Mouse (Mus musculus): ENCODE measurements around the gene Ybx1. TPM values are rescaled to one million over a fixed set of nuclear protein-coding genes. Genes with fewer than 3 reads are reported as not detected.

Gene Ybx1
- polyA plus RNA-seq, 1 experiment from 2014 or later = 851 TPM

DNA sequence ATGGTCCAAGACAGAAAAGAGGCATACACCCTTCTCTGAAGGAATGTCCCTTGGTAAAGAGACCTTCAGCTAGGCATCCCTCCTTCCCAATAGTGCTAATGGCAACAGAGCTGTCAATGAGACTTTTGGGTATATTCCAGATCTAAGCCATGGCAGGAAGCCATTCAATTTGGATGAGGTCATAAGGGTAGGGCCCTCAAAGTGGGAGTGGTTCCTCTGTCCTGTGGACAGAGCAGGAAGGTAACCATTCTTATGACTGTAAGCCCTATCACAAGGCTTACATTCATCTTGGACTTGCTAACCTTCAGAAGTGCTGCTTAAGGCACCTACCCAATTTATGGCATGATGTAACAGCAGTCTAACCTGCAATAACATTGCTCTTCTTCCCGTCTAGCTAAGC is 19.8 kb downstream of the Ybx1 start:
- peaks cover 8% of the 10 kb centered on the region; the same call in 1 of the 2 replicates for H3K4me1 ChIP-seq (replicated peaks)
- no peak overlapping the region for H3K4me3 ChIP-seq
- peak overlapping the region; percentile 51 for H3K27ac ChIP-seq (ENCODE audit: poor library complexity, severe bottlenecking)
- no peak for ATAC-seq (ENCODE audit: insufficient number of reproducible peaks, low FRiP score)
- 85% methylated on average over 1 of the region's 1 CpGs for WGBS
- H3K4me2 ChIP-seq = no peak overlapping the region
- no peaks in the 10 kb centered on the region for H3K27me3 ChIP-seq (replicated peaks)
- H3K9ac ChIP-seq = no peak overlapping the region
- H3K36me3 ChIP-seq = peaks cover 94% of the 10 kb centered on the region
- no peaks in the 10 kb centered on the region for H3K9me3 ChIP-seq (replicated peaks)

DNA sequence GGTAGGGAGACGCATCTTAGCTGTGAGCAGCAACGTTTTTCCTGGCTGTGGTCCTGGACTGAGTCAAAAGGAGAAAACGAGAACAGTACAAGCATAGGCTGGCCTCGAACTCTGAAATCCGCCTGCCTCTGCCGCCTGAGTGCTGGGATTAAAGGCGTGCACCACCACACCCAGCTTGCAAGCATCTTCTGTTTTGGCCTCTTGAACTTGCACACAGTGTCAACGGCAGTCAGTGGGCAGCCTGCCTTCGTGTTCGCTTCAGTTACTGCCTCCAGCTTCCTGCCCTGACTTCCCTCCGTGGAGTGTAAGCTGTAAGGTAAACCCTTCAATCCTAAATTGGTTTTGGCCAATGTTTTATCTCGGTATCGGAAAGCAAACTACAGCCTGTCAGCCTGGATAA is 27.8 kb downstream of the Ybx1 start:
- Histone ChIP-seq H3K4me3 (no peak overlapping the region), H3K27ac (ENCODE audit: poor library complexity, severe bottlenecking) (no peak overlapping the region), H3K4me2 (no peak overlapping the region), H3K9ac (no peak overlapping the region), H3K9me3 (replicated peaks) (no peaks in the 10 kb centered on the region), H3K4me1 (replicated peaks) (no peaks in the 10 kb centered on the region), H3K36me3 (peaks cover 27% of the 10 kb centered on the region), H3K27me3 (replicated peaks) (no peaks in the 10 kb centered on the region)
- WGBS = 65% methylated on average over 13 of the region's 13 CpGs
- no peak for ATAC-seq (ENCODE audit: insufficient number of reproducible peaks, low FRiP score)

DNA sequence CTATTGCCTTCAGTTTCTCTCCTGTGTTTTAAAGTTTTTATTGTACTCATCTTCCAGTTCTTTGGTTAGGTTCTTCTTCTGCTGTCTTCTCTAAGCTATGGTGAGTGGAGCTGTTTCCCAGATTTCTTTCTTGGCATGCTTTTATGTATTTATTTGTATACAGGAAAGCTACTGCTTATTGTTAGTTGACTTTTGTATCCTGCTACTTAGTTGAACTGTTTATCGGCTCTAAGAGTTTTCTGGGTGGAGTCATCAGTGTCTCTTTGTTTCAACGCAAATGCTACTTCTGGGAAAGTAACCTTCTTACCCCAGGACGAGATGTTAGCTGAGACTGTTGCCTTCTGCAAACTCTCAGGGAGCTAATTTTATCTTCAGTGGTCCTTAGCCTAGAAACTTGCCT is 30.9 kb downstream of the Ybx1 start:
- H3K4me1 ChIP-seq (replicated peaks) = peaks cover 12% of the 10 kb centered on the region
- no peaks in the 10 kb centered on the region for H3K9me3 ChIP-seq (replicated peaks)
- H3K27me3 ChIP-seq (replicated peaks) = no peaks in the 10 kb centered on the region
- H3K4me2 ChIP-seq = no peak overlapping the region
- no peak overlapping the region for H3K9ac ChIP-seq
- 63% methylated on average over 3 of the region's 3 CpGs for WGBS
- no peak overlapping the region for H3K4me3 ChIP-seq
- H3K36me3 ChIP-seq = no peaks in the 10 kb centered on the region
- no peak for ATAC-seq (ENCODE audit: insufficient number of reproducible peaks, low FRiP score)
- no peak overlapping the region for H3K27ac ChIP-seq (ENCODE audit: poor library complexity, severe bottlenecking)

DNA sequence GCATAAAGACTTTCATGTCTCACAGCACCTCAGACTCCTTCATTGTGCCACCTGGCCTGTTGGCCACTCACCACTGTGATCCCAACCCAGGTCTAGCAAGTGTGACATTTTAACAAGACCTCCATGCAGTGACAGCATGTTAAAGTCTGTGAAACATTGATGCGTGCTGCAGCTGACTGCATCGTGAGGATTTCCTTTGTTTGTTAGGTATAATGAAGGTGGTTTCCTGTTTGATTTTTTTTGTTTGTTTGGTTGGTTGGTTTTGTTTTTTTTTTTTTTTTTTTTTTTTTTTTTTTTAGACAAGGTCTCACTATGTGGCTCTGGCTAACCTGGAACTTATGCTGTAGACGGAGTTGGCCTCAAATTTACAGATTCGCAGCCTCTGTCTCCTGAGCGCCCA is 31.9 kb downstream of the Ybx1 start:
- Histone ChIP-seq H3K27ac (ENCODE audit: poor library complexity, severe bottlenecking) (no peak overlapping the region), H3K27me3 (replicated peaks) (no peaks in the 10 kb centered on the region), H3K4me3 (no peak overlapping the region), H3K4me1 (replicated peaks) (peaks cover 12% of the 10 kb centered on the region), H3K4me2 (no peak overlapping the region), H3K36me3 (no peaks in the 10 kb centered on the region), H3K9ac (no peak overlapping the region), H3K9me3 (replicated peaks) (no peaks in the 10 kb centered on the region)
- WGBS = 84% methylated on average over 5 of the region's 5 CpGs
- no peak for ATAC-seq (ENCODE audit: insufficient number of reproducible peaks, low FRiP score)

DNA sequence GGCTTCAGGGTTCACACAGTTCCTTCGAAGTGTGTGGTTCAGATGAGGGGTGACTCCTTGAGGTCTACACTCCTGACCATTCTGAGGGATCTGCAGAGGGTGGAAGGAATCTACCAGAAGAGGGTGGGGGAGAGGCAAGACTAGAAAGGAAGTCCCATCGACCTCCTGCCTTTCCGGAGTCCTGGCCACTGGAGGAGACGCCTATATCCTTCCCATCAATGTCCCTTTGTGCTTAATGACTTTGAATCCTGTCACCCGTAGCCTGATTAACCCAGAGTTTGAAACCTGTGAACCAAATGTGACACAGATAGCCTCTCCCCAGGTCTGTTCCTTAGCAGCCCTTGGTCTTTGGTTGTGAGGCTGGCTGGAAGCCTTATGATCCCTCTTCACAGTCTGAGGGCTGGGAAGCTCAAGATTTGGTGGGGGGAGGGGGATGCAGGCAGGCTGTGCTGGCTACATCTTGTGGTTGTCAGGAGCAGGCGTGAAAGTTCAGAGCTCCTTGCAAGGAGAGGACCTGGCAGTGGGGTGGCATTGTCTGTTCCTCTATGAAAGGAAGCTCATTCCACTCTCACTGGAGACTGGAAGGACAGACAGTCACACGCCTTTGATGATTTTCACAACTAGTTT is 33.2 kb downstream of the Ybx1 start:
- 38% methylated on average over 7 of the region's 7 CpGs for WGBS
- Histone ChIP-seq H3K27ac (ENCODE audit: poor library complexity, severe bottlenecking) (no peak overlapping the region), H3K4me3 (no peak overlapping the region), H3K9ac (no peak overlapping the region), H3K9me3 (replicated peaks) (no peaks in the 10 kb centered on the region), H3K4me1 (replicated peaks) (peaks cover 12% of the 10 kb centered on the region), H3K36me3 (no peaks in the 10 kb centered on the region), H3K27me3 (replicated peaks) (no peaks in the 10 kb centered on the region), H3K4me2 (no peak overlapping the region)
- ATAC-seq (ENCODE audit: insufficient number of reproducible peaks, low FRiP score) = no peak

DNA sequence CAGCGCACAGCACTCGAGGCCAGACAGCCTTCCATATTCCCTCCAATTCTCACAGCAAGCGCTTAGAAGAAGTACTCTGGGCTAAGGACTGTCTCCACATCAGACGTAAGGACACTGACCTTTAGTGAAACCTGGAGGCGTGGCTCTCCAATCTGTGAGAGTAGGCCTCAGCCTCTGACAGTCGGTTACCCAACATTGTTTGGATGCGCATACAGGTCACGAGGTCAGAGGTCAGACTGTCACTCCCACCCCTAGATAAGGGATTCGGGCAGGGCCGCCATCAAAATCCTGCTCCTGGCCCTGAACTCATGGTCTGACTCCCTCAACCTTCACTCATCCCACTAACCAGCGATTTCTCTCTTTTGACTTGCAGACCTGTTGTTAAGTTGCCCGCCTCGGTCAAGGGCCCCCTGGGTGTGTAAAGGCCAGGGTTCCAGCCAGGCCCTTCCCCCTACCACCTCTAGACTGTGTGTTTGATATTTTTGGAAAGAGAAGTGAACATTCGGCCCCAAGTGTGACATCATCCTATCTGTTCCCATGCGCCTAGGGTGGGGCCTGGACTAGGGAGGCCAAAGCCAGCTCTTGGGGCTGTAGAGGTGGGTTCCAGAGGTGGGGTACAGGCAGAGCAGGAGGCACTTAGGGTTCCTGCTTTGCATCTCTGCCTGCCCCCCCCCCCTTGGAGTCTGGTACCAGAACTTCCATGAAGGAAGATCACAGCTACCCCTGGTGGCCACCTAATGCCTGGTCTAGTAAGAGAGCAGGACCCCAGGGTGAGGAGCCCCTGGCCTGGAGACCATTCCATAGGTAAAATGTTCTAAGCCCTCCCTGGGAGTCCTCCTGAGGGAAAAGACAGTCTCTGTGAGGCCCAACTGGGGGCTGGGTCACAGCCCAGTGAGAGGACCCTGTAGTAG is 34.8 kb downstream of the Ybx1 start:
- no peaks in the 10 kb centered on the region for H3K36me3 ChIP-seq
- H3K27me3 ChIP-seq (replicated peaks) = 0 out of 2 replicates have a peak, but pooled peaks cover 9% of the 10 kb centered on the region
- H3K4me3 ChIP-seq = no peak overlapping the region
- no peaks in the 10 kb centered on the region for H3K9me3 ChIP-seq (replicated peaks)
- H3K4me2 ChIP-seq = no peak overlapping the region
- H3K4me1 ChIP-seq (replicated peaks) = peaks cover 13% of the 10 kb centered on the region
- H3K27ac ChIP-seq (ENCODE audit: poor library complexity, severe bottlenecking) = no peak overlapping the region
- 72% methylated on average over 15 of the region's 15 CpGs for WGBS
- peak; percentile 46; the same call in 1 of the 2 replicates for ATAC-seq (ENCODE audit: insufficient number of reproducible peaks, low FRiP score)
- H3K9ac ChIP-seq = no peak overlapping the region

DNA sequence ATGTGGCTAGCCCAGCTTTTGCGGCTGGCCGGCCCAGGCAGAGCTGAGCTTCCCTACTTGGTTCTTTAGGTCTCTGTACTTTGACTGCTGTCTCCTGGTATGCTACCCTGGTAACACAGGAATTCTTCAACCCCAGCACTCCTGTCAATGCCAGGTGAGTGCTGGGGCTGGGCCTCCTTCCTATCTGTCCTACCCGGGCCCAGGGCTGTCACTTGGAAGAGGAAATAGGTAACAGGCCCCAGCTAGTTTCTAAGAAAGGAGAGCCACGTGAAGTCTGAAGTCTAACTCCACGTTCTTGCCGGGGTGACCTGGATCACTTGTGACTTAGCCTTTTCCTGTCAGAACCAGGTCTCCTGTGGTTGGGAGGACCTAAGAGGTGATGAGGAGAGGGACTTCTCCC is 37.3 kb downstream of the Ybx1 start:
- WGBS = 73% methylated on average over 6 of the region's 6 CpGs
- H3K9me3 ChIP-seq (replicated peaks) = no peaks in the 10 kb centered on the region
- H3K36me3 ChIP-seq = no peaks in the 10 kb centered on the region
- no peak for ATAC-seq (ENCODE audit: insufficient number of reproducible peaks, low FRiP score)
- H3K27me3 ChIP-seq (replicated peaks) = 0 out of 2 replicates have a peak, but pooled peaks cover 17% of the 10 kb centered on the region
- H3K27ac ChIP-seq (ENCODE audit: poor library complexity, severe bottlenecking) = no peak overlapping the region
- no peak overlapping the region for H3K4me2 ChIP-seq
- H3K4me3 ChIP-seq = no peak overlapping the region
- H3K9ac ChIP-seq = no peak overlapping the region
- peaks cover 25% of the 10 kb centered on the region for H3K4me1 ChIP-seq (replicated peaks)

DNA sequence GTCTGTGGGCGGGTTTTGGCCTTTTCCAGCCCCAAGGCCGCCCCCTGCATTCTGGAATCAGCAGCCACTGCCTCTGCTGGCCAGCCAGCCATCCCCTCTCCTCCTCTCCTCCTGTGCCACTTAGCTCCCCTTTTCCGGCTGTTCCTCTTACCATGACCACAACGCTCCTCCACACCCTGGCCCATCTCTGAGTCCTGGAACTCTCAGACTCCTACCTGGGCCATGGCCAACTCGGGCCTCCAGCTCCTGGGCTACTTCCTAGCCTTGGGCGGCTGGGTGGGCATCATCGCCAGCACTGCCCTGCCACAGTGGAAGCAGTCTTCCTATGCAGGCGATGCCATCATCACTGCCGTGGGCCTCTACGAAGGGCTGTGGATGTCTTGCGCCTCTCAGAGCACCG is 39.1 kb downstream of the Ybx1 start, which contains the start of gene Cldn19:
Cldn19 (plus strand) TSS at position 64 of the 400 bp plus-strand sequence.
- Histone ChIP-seq H3K4me3 (no peak within 1 kb of the TSS), H3K9me3 (replicated peaks) (no peaks in the 10 kb centered on the region), H3K36me3 (no peaks in the 10 kb centered on the region), H3K27me3 (replicated peaks) (0 out of 2 replicates have a peak, but pooled peaks cover 17% of the 10 kb centered on the region), H3K9ac (no peak within 1 kb of the TSS), H3K27ac (ENCODE audit: poor library complexity, severe bottlenecking) (no peak within 1 kb of the TSS), H3K4me1 (replicated peaks) (peaks cover 19% of the 10 kb centered on the region), H3K4me2 (no peak within 1 kb of the TSS)
- no peak for ATAC-seq (ENCODE audit: insufficient number of reproducible peaks, low FRiP score)
- WGBS = 81% methylated on average over 12 of the region's 12 CpGs

DNA sequence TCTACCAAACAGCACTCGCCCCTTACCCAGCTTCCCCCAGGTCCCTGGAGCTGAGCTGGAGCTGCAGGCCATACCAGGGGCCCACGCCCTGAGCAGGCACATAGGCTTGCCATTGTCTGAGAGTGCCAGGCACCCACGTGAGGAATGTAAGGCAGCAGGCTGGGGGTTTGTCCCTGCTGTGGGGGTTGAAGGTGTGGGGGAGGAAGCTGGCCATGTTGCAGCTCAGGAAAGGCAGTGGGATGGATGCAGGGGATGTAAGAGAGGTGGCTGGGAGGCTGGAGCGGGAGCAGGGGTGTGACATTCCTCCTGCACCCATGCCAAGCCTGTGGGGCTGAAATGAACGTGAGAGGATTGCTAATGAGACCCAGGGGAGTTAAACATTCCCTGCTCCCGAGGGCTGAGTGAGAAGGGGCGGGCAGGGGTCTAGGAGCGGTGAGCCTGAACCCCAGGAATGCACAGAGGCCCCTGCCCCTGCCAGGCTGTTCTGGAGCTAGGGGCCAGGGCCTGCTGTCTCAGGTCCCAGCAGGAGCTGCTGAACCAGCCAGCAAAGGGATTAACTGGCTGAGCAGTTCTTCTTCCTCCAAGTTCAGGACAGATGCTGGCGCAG is 40.3 kb downstream of the Ybx1 start:
- no peak overlapping the region for H3K4me3 ChIP-seq
- H3K4me2 ChIP-seq = no peak overlapping the region
- H3K27ac ChIP-seq (ENCODE audit: poor library complexity, severe bottlenecking) = no peak overlapping the region
- no peaks in the 10 kb centered on the region for H3K36me3 ChIP-seq
- H3K27me3 ChIP-seq (replicated peaks) = 0 out of 2 replicates have a peak, but pooled peaks cover 17% of the 10 kb centered on the region
- no peak for ATAC-seq (ENCODE audit: insufficient number of reproducible peaks, low FRiP score)
- 45% methylated on average over 9 of the region's 9 CpGs for WGBS
- H3K9ac ChIP-seq = no peak overlapping the region; the same call in 1 of the 2 replicates
- H3K4me1 ChIP-seq (replicated peaks) = peaks cover 13% of the 10 kb centered on the region
- H3K9me3 ChIP-seq (replicated peaks) = no peaks in the 10 kb centered on the region

DNA sequence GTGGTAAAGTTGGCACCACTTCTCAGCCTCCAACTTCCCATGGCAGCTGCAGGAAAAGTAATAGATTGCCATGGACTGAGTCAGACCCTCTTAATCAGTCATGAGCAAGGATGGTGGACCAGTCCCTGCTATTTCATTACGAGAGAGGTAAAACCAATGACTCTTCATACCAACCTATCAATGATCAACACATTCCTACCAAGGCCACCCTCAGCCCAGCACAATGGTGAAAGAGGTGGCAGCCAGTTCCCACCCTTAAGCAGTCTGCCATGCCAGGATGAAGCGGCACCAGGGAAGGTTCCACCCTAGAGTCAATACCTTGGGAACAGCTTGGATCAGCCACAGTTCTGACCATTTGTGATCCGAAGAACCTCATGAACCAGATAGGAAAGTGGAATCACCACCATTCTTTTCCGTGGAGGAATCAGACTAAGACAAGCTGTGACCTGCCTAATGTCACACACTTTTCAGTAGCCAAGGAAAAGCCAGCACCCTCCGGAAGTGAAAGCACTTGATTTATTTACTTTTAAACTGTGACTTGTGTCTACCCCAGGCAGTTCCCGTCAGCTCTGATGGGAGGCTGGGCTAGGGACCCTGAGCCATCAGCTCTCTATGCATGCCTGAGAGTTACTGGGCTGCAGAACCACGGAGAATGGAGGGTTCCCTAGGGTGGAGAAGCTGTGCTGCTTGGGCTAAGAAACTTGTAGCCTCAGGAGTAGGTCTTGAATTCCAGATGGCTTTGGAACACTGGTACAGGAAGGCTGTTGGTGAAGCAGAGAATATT is 42.2 kb downstream of the Ybx1 start:
- peaks cover 10% of the 10 kb centered on the region for H3K36me3 ChIP-seq
- no peak for ATAC-seq (ENCODE audit: insufficient number of reproducible peaks, low FRiP score)
- 54% methylated on average over 7 of the region's 7 CpGs for WGBS
- H3K27me3 ChIP-seq (replicated peaks) = 0 out of 2 replicates have a peak, but pooled peaks cover 17% of the 10 kb centered on the region
- no peak overlapping the region for H3K27ac ChIP-seq (ENCODE audit: poor library complexity, severe bottlenecking)
- H3K4me1 ChIP-seq (replicated peaks) = peaks cover 17% of the 10 kb centered on the region
- H3K9ac ChIP-seq = no peak overlapping the region
- no peak overlapping the region for H3K4me3 ChIP-seq
- H3K9me3 ChIP-seq (replicated peaks) = no peaks in the 10 kb centered on the region
- H3K4me2 ChIP-seq = no peak overlapping the region
